Mouse (Mus musculus) C2C12 (cell line): ENCODE measurements around the gene Ntf5. TPM values are rescaled to one million over a fixed set of nuclear protein-coding genes. Genes with fewer than 3 reads are reported as not detected.

Experiments
- H3K27me3 ChIP-seq: one replicate; pipeline ENCODE4 v1.6.1; 2011; ENCODE audit not compliant: control insufficient read depth, insufficient read depth, insufficient read length
- H3K36me3 ChIP-seq: one replicate; pipeline ENCODE4 v1.6.1; 2011; ENCODE audit not compliant: control insufficient read depth, insufficient read depth
- H3K4me3 ChIP-seq: one replicate; pipeline ENCODE4 v1.5.1; 2011; ENCODE audit warnings: mild to moderate bottlenecking, control low read depth; ENCODE audit not compliant: poor library complexity, insufficient read depth, severe bottlenecking
- H3K79me2 ChIP-seq: one replicate; pipeline ENCODE4 v1.6.1; 2011; ENCODE audit not compliant: control insufficient read depth, insufficient read depth
- H3K79me3 ChIP-seq: one replicate; pipeline ENCODE4 v1.6.1; 2011; ENCODE audit warnings: low read depth, control low read depth
- H3ac ChIP-seq: one replicate; pipeline ENCODE3; 2011; ENCODE audit warnings: low read depth; ENCODE audit not compliant: control insufficient read depth, insufficient read length
- CEBPB ChIP-seq: IDR thresholded peaks from one replicate; pipeline ENCODE4 v1.6.1; 2011; ENCODE audit warnings: low read depth, mild to moderate bottlenecking, control low read depth, moderate library complexity
- CTCF ChIP-seq: IDR thresholded peaks from one replicate; pipeline ENCODE4 v1.5.1; 2011; ENCODE audit not compliant: control insufficient read depth, insufficient read depth, insufficient read length
- FOSL1 ChIP-seq: IDR thresholded peaks from one replicate; pipeline ENCODE4 v1.8.0; 2011; ENCODE audit warnings: mild to moderate bottlenecking, low read length; ENCODE audit not compliant: poor library complexity, insufficient read depth, severe bottlenecking
- MAX ChIP-seq: IDR thresholded peaks from one replicate; pipeline ENCODE4 v1.6.1; 2011; ENCODE audit warnings: mild to moderate bottlenecking, control low read depth
- MYOD1 ChIP-seq: IDR thresholded peaks from one replicate; pipeline ENCODE4 v1.6.1; 2011; ENCODE audit warnings: low read depth; ENCODE audit not compliant: control insufficient read depth, insufficient read length
- MYOG ChIP-seq: IDR thresholded peaks from one replicate; pipeline ENCODE4 v1.6.1; 2011; ENCODE audit not compliant: control insufficient read depth, insufficient read length; ENCODE audit errors: extremely low read depth
- USF1 ChIP-seq: IDR thresholded peaks from one replicate; pipeline ENCODE4 v1.6.1; 2011; ENCODE audit warnings: low read depth, mild to moderate bottlenecking, control low read depth, moderate library complexity
- polyA plus RNA-seq: library from polyadenylated mRNA; unstranded; fragments of >200 nt; fragmentation: generic; extraction: Trizol; gene quantifications from one replicate; pipeline ENCODE4 v1.2.1, GENCODE M21; 2012; ENCODE audit warnings: missing spikeins

Gene Ntf5
- polyA plus RNA-seq, 1 experiment = 0.92 TPM

- no peak for TF ChIP-seq MYOD1
- no peak for TF ChIP-seq CEBPB
- TF ChIP-seq MYOG = no peak
- TF ChIP-seq USF1 = no peak
- TF ChIP-seq FOSL1 = no peak
- no peak for TF ChIP-seq CTCF
- no peak for TF ChIP-seq MAX
- Histone ChIP-seq H3K4me3 (no peak overlapping the region), H3K79me2 (no peaks in the 10 kb centered on the region), H3ac (no peak overlapping the region), H3K36me3 (peaks cover 35% of the 10 kb centered on the region), H3K27me3 (no peaks in the 10 kb centered on the region), H3K79me3 (no peaks in the 10 kb centered on the region)
These were observed 41.1 kb upstream of the Ntf5 start for GRCm38 (mm10) chr7:45372371-45372770.

- H3K36me3 ChIP-seq = peaks cover 58% of the 10 kb centered on the region
These were observed 38.9 kb upstream of the Ntf5 start for GRCm38 (mm10) chr7:45374620-45375019.

GRCm38 (mm10) chr7:45376057-45376456, 37.4 kb upstream of the Ntf5 start:
- no peak overlapping the region for H3K4me3 ChIP-seq
- no peak for TF ChIP-seq MYOD1
- no peak for TF ChIP-seq MAX
- no peak for TF ChIP-seq CTCF
- no peak for TF ChIP-seq USF1
- TF ChIP-seq FOSL1 = no peak
- no peak for TF ChIP-seq MYOG
- no peak for TF ChIP-seq CEBPB
- H3K36me3 ChIP-seq = peaks cover 71% of the 10 kb centered on the region
- peaks cover 11% of the 10 kb centered on the region for H3K79me2 ChIP-seq
- no peak overlapping the region for H3ac ChIP-seq
- no peaks in the 10 kb centered on the region for H3K27me3 ChIP-seq
- H3K79me3 ChIP-seq = peaks cover 2% of the 10 kb centered on the region

More at GRCm38 (mm10) chr7:45374620-45375019, 38.9 kb upstream of the Ntf5 start:
- Histone ChIP-seq H3ac (no peak overlapping the region), H3K4me3 (no peak overlapping the region), H3K27me3 (no peaks in the 10 kb centered on the region), H3K79me3 (no peaks in the 10 kb centered on the region), H3K79me2 (peaks cover 11% of the 10 kb centered on the region)
- TF ChIP-seq MYOG (no peak), MYOD1 (no peak), FOSL1 (no peak), USF1 (no peak), CTCF (no peak), MAX (no peak), CEBPB (no peak)

- Histone ChIP-seq H3ac (no peak overlapping the region), H3K79me3 (peaks cover 39% of the 10 kb centered on the region), H3K4me3 (no peak overlapping the region), H3K36me3 (peaks cover 87% of the 10 kb centered on the region), H3K79me2 (peaks cover 72% of the 10 kb centered on the region), H3K27me3 (no peaks in the 10 kb centered on the region)
- TF ChIP-seq MYOG (no peak), FOSL1 (no peak), MYOD1 (no peak), CEBPB (no peak), USF1 (no peak), CTCF (no peak), MAX (no peak)
These were observed 27.4 kb upstream of the Ntf5 start for GRCm38 (mm10) chr7:45386077-45386476.

- peaks cover 55% of the 10 kb centered on the region for H3K79me2 ChIP-seq
- TF ChIP-seq USF1 = no peak
- no peak for TF ChIP-seq MYOG
- TF ChIP-seq CTCF = no peak
- no peak for TF ChIP-seq MYOD1
- TF ChIP-seq CEBPB = no peak
- TF ChIP-seq FOSL1 = no peak
- TF ChIP-seq MAX = no peak
- peak overlapping the region; percentile 85 for H3ac ChIP-seq
- H3K4me3 ChIP-seq = peak overlapping the region; percentile 72
- H3K27me3 ChIP-seq = no peaks in the 10 kb centered on the region
- peaks cover 50% of the 10 kb centered on the region for H3K79me3 ChIP-seq
- H3K36me3 ChIP-seq = peaks cover 42% of the 10 kb centered on the region
These were observed 18.4 kb upstream of the Ntf5 start for GRCm38 (mm10) chr7:45395129-45395541.
